Mouse (Mus musculus): ENCODE data around the gene Cela1. TPM values are rescaled to one million over a fixed set of nuclear protein-coding genes. Genes with fewer than 3 reads are reported as not detected.

Gene Cela1
- 46.2 and 59.1 TPM in 2 replicates for polyA plus RNA-seq (2015; fragmentation: Nextera tagmentation; extraction: Ambion mirVana)

GRCm38 (mm10) chr15:100687430-100687971 lies at the start of gene Cela1:
TSS of gene Cela1 (minus strand) at chr15:100687921.

DNA sequence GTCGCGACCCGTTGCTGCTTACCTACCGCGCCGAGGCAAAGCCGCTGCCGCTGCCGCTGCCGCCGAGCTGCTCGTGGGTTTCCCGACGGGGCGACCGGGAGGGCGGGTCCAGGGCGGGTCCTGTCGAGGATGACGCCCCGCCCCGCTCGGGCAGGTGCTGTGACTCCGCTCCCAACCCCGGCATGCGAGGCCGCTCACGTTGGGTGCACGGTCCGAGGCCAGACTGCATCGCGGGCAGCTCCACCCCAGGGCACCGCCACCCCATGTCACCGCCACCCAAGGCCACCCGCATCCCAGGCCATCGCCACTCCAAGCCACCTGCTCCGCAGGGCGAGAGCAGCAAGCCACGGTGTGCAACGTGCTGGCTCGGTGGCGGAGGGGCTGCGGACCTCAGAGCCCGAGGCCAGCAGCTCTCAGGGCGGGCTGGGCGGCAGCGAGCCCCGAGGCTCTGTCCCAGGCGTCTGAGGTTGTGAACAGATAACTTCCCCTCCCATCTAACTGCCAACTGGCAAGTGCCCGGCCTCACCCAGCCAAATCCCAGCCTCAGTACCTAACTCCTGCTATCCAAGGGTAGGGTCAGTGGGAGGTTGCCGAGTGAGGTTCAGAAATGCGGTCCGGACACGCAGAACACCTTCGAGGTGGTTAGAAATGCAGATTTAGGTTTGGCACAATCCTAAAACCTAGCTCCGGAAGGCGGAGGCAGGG lies 41.7 kb upstream of the Cela1 start, which contains the start of gene Galnt6:
TSS of gene Galnt6 (minus strand) at position 96 of the 705 bp plus-strand sequence.

DNA sequence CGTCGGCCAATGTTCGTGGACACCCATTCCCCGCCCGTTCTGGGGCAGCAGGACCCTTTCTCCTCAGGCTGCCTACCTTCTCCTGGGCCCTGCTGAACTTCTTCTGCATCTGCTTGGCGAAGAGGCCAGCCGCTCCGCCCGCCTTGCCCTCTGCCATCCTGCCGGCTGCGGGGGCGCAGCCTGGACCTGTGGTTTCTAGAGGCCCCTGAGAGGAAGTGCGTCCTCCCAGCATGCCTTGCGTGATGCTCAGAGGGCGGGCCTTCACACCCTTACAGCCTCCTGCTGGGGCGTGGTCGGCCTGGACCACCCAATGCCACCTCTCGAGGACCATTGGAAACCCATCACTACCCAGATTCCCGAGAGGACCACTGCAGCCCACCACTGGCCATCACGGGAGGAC lies 18.4 kb downstream of the Cela1 start, which contains the start of gene Bin2:
TSS of gene Bin2 (minus strand) at position 217 of the 400 bp plus-strand sequence.

DNA sequence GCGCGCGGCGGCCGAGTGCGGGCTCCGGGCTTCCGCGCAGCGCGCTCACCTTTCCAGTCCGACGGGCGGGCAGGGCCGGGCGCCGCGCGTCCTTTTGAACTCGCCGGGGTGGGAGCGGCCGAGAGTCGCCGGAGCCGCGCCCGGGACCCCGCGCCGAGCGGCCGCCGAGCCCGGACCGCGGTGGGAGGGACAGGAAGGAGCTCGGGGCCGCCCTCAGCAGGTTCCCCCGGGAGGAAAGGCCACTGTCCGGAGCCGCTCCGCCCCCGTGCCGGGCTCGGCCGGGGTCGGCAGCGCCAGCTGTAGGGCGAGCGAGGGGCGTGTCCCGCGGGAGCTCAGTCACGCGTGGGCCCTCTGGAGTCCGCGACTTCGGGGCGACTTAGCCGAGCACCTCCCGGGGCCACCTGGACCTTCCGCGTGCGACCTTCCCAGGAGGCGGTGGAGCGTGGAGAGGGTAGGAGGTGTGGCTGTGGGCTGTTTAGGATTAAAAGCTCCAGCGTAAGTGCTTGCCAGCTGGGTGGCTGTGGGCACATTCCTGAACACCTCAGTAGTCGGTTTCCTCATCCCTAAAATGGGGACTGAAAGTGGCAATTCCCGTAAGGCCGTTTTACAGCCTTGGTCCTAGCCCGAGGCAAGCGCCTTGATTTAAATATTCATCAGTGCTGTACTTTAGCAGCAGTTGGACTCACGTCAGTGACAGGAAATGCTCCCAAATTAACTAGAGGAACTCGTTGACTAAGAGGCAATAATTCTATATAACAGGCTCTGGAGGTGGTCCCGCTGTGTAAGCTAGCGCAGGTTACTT lies 50.8 kb downstream of the Cela1 start, which contains the start of gene Smagp:
TSS of gene Smagp (minus strand) at position 241 of the 802 bp plus-strand sequence.

Small RNAs within 50 kb of the gene (microRNA-seq; reads per million reads assigned to microRNA genes)
- gene Mir6961: not detected

Other genes starting within 250 kb of the Cela1 start
- gene Letmd1, start 218.9 kb downstream of the Cela1 start, polyA plus RNA-seq (2015; fragmentation: Nextera tagmentation; extraction: Ambion mirVana): 15.8 and 16.8 TPM in 2 replicates
- 2.6 TPM in 2 replicates for gene Csrnp2, start 192.4 kb downstream of the Cela1 start, polyA plus RNA-seq (2015; fragmentation: Nextera tagmentation; extraction: Ambion mirVana)
- gene Tfcp2, start 135.9 kb downstream of the Cela1 start, polyA plus RNA-seq (2015; fragmentation: Nextera tagmentation; extraction: Ambion mirVana): 11.7 and 11.8 TPM in 2 replicates
- 1.7 and 2.1 TPM in 2 replicates for gene Pou6f1, start 87.9 kb downstream of the Cela1 start, polyA plus RNA-seq (2015; fragmentation: Nextera tagmentation; extraction: Ambion mirVana)
- gene Dazap2, start 72.6 kb downstream of the Cela1 start, polyA plus RNA-seq (2015; fragmentation: Nextera tagmentation; extraction: Ambion mirVana): 173 and 184 TPM in 2 replicates
- 36.3 and 37.9 TPM in 2 replicates for gene Smagp, start 51.0 kb downstream of the Cela1 start, polyA plus RNA-seq (2015; fragmentation: Nextera tagmentation; extraction: Ambion mirVana)
- 5.9 and 8.8 TPM in 2 replicates for gene Bin2, start 18.4 kb downstream of the Cela1 start, polyA plus RNA-seq (2015; fragmentation: Nextera tagmentation; extraction: Ambion mirVana)
- 8.1 and 9.8 TPM in 2 replicates for gene Galnt6, start 41.5 kb upstream of the Cela1 start, polyA plus RNA-seq (2015; fragmentation: Nextera tagmentation; extraction: Ambion mirVana)
- gene Slc4a8, start 73.8 kb upstream of the Cela1 start, polyA plus RNA-seq (2015; fragmentation: Nextera tagmentation; extraction: Ambion mirVana): 4.1 and 4.9 TPM in 2 replicates
- 0.37 and 0.47 TPM in 2 replicates for gene Scn8a, start 181.9 kb upstream of the Cela1 start, polyA plus RNA-seq (2015; fragmentation: Nextera tagmentation; extraction: Ambion mirVana)

All from urinary bladder, postnatal 0 days (tissue).